Mouse (Mus musculus) 3134 (cell line): ENCODE data around the gene Spaca7.
"Not testable (repeated sequence)": the region's sequence is repeated elsewhere in the genome, so short reads cannot be mapped to it uniquely, and the experiment has no call there.

Experiments
- DNase-seq: peaks from one replicate; pipeline ENCODE4 v3.0.0-alpha.2; 2011; ENCODE audit warnings: low spot score; ENCODE audit not compliant: insufficient read length; ENCODE audit errors: extremely low read depth

The Spaca7 gene

DNA sequence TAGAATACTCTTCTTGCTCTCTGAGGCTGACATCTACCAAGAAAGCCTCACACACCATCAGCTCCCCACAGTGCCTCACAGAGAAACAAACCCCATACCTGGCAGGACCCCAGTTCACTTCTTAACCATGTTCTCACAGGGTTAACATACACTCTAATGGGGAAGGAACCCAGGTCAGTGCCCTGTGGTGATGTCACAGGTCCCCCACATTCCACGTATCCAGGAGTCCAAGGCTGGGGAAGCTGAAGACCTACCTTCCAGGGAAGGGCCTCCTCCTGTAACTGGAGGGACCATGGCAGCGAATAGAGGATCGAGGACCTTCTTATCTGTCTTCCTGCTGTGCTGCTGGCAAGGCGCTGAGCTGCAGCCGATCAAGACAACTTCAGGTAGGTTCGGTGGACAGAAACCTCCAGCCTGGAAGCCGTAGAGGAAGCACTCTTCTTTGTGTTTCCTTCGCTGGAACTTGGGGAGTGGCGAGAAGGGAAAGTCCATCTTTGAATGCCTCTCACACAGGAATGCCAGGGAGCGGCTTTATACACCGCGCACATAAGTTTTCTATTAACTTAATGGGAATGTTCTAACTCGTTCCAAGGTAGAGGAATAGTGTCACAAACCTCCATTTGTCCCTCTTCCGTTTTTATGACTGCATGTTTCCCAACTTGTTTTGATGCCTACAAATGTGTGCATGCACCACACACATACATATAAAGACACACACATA lies at the start of gene Spaca7:
Spaca7 (plus strand) TSS at position 216 of the 721 bp plus-strand sequence.
- DNase-seq = no peak

DNA sequence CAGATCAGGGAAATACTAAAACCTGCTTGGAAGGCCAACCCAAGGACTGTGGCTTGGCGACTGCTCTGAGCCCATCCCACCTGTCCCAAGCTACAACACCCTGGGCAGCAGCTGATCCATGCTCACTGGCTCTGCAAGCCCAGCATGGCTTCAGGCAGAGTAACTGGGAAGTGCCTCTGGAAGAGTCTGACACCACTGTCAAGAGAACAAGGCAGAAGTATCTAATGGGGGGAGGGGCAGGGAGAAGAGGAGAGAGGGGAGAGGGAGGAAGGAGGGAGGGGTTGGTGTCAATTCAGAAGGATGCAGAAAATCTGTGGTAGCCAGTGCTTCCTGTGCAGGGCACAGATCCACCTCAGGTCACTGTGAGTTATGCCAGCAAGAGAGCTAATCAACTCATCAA lies 48.5 kb upstream of the Spaca7 start:
- no peak for DNase-seq

DNA sequence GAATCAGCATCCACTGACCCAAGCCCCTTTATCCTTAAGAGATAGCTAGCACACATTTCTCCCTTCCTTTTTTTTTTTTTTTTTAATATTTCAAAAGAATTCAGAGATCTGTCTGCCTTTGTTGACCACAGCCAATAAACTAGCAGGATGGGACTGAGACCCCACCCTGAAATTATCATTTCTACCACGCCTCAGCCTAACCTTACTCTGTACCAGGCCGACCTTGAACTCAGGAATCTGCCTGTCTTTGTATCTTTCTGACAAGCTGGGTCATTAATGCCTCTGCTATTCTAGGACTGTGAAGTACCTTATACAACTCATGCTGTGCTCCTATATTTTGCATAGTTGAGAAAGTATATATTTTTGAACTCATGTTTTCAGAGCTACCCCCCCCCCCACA lies 44.2 kb upstream of the Spaca7 start:
- no peak for DNase-seq

DNA sequence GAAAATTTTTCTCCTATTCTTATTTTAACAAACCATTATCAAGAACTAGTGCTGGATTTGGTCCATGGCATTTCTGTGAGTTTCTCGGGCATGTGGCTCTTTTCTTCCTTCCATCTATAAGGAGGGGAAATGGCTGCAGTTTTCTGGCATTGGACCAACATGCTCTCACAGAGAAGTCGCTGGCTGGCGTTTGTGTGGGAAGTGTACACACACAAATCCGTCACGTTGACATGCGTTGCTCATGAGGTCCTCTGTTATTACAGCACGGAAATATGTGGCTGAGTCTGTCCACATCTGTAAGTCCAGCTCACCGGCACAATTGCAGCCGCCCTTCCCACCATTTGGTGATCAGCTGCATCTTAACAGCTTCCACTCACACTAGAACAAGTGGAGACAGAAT lies 37.2 kb upstream of the Spaca7 start:
- no peak for DNase-seq

DNA sequence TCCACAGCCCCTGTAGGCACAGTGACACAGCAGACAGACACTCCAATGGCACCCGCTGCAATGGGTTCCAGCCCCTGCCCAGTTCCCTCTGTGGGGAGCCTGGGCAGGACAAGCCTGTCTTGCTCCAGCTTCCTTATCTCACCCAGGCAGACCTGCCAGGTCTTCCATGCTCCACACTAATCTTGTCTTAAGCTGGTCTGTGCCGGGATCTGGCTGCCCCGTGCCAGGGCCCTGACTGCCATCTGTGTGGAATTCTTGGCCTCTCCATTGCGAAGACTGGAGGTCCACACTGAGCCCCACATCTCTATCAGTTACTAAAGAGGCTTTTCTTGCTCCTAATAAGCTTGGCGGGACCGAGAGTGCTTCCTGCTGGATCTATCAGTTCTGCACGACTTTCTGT lies 36.5 kb upstream of the Spaca7 start:
- no peak for DNase-seq

DNA sequence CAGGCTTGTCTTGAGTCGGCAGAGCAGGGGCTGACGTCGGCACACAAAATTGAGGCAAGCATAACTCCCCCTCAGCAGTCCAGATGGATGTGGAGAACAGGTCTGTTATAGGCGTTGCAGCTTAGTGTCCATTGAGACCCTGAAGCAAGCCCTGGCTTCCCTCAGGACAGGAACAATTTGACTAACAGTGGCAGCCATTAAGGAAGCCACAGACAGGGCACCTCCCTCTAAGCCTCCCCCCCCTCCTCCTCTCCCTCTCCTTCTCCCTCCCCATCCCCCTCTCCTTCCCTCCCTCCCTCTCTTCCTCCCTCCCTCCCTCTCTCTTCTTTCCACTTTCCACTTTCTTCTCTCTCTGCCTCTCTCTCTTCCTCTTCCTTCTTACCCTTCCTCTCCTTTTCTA lies 27.6 kb upstream of the Spaca7 start:
- no peak for DNase-seq

DNA sequence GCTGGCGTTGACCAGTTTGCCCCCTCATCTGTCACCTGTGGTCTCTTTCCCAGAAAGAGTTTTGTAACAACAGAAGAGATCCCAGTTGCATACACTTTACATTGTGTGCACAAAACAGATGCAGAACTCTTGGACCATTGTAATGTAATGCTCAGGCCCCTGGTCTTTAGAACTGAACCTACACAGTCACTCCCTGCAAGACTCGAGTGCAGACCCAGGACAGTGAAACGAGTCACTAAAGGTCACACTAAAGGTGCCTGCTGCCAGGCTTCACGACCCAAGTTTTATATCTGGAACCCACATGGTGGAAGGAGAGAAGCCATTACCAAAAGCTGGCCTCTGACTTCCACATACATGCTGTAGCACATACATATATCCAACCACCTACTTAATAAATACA lies 27.2 kb upstream of the Spaca7 start:
- no peak for DNase-seq

DNA sequence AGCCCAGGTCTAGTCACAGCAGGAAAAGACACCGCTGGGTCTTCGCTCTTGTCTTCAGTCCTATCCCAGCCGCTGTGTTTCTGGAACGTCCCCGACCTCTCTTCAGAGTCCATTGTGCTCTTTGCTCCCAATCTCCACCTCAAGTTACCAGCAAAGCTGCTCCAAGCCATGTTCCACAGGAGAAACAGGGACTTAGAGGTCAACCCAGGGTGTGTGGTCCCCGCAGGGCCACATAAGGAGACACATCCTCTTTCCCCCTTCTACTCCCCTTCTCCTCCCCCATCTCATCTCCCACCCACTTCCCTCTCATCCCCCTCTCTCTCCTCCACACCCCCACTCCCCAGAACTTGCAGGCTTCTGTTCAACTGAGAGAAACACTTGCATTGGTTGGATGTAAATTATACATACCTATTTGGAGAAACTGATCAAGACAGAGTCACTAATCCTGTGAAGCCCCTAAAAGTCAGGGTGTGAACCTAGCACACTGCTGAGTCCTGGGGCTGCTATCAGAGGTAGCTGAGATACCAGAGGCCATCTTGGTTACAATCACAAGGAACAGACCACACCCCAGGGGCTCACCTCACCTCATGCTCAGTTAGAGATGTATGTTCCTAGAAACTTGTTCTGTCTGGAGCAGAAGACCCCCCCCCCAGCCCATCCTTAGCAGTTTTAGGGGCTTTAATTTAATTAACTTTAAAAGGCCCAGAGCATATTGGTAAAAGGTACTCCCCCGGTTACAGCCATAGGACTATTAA lies 25.2 kb upstream of the Spaca7 start:
- no peak for DNase-seq

DNA sequence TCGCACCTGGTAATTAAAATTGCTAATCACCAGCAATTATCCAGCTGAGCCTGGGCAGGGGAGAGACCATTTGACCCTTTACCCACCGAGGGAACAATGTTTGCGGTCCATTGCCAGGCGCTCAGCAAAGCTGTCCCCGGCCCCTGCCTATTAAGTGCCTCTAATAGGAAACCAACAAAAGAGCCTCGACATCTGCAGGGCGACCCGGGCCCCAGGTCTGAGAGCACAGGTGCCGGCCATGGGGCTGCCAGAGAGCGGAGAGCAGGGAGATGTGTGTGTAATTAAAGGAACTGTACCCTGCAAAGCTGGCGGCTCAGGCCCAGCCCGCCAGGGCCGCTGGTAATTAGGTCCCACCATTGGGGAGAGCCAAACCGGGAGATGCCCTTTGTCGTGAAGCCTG lies 24.6 kb upstream of the Spaca7 start:
- DNase-seq = no peak

DNA sequence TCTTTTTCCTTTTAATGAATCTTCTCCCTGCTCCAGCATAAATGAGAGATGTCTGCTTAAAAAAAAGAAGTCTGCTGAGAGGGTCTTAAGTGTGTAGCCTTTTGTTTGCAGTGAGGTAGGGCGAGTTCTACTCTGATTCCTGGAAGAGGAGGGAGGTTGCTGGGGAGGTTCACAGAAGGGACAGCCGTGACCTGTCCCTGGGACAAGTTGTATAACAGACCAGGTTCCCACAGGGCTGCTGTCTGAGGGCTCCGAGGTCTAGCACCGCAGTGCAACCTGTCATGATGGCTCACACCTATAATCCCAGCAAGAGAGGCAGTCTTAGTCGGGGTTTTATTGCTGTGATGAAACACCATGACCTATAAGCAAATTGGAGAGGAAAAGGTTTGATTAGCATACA lies 24.1 kb upstream of the Spaca7 start:
- DNase-seq = no peak

DNA sequence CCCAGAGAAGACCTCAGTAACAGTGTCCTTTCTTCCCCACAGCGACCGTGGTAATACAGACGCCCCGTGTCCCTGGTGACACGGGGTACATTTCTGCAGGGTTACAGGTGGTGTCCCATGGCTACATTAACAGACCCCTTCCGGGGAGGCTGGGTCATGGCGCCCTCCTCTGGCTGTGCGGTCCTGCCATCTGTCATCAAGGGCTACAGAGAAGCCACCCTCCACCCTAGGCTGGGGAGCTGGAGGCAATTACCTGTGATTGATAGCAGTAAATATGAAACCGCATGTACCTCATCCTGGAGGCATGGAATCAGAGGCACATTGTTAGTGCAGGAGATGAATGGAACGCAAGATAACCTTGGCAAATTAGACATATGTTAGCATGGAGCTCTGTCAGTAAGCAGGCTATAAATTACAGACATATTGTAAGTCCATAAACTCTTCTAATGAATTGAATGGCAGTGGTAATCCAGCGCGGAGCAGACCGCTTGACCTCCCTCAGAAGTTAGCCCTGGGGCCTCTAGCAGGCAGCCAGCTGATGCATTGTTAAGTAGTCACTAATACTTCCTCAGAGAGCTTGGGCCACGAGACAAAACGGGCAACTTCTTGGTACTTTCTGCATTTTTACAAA lies 17.2 kb upstream of the Spaca7 start:
- no peak for DNase-seq

DNA sequence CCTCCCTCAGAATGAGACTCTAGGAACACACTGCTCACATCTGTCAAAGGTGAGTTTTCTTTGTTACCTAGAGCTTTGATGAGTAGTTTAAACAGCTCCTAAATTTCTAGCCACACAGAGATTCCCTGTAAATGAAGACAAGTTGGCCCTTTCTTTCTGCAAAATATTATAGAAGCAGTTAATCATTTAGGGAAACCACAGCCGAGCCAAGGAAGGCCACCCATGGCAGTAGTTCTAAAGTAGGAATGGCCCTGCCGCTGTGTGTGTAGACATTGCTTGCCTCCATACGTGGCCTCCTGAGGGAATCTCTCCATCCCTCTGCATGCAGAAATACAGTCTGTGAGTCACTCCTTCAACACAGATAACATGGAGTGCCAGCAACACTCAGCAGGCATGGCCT lies 14.0 kb upstream of the Spaca7 start:
- no peak for DNase-seq

DNA sequence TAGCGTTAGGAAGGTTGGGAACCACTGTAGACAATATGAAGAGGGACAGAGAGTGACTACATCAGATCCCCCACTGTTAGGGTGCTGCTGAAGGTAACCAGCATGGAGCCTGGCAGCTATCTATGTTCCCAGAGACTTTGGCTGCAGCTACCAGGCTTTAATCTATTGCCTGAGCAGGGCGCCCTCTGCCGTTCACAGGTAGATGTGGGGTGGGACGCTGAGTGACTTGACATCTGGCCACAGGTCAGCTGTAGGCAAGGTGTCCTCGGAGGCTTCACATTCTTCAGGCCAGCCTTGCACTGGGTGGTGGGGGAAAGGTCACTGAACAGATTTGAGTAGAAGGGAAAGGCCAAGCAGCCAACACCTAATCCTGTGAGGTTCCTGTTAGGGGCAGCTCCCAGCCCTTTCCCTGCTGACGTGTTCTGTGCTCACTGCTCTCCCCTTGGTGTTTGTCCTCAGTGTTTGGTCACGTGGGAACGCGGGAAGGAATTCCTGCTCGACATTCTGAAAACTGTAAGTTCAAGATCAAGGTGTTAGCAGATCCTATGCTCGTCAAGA lies 11.3 kb upstream of the Spaca7 start:
- peak; percentile 7 for DNase-seq

DNA sequence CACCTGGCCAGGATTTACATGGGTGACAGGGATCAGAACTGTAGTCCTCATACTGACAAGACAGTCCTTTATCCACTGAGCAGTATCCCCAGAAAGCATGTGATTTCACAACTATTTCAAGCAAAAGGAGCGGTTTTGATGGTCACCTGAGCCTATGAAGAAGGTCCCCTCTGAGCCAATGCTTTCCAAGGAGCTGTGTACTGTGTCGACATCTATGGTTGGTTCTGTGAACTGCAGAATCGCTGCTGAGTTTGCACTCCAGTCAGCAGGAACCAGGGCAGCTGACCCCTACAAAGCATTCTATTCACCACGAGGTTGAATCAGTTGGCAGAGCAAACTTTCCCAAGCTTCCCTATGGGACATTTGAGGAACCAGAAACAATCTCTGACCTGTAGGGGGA lies 8.5 kb upstream of the Spaca7 start:
- DNase-seq = no peak

DNA sequence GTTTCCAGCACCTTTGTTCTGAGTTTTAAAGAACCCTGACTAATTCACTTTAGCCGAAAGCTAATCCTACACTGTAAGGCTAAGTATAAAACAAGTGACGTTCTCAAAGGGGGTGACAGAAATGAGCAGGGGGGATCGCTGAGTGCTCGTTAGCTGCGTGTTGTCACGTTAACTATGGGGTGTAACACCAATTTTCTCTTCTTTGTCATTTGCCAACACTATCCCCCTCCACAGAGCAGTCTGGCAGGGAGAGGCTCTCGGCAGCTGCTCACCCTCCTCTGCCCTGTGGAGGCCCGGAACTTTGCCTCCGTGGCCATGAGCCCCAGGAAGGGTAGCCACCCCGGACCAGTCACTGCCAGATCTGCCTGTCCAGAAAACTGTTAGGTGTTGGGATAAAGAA lies 7.3 kb upstream of the Spaca7 start:
- DNase-seq = no peak

DNA sequence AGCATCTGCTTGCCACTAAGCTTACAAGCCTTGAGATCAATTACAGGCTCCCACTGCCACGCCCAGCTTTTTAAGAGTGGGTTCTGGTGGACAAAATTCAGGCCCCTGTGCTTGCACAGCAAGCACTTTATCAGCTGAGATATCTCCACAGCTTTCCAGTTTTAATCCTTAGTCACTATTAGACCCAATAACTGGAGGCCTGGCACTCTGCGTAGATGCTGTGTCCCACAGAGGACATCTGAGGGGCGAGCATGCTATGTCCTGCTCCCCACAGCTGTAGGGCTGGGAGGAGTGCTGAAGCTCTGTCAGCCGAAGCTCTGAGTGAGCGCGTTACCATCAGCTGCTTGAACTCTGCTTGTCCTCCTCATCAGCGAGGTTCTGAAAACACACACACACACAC lies 6.3 kb upstream of the Spaca7 start:
- DNase-seq = no peak

DNA sequence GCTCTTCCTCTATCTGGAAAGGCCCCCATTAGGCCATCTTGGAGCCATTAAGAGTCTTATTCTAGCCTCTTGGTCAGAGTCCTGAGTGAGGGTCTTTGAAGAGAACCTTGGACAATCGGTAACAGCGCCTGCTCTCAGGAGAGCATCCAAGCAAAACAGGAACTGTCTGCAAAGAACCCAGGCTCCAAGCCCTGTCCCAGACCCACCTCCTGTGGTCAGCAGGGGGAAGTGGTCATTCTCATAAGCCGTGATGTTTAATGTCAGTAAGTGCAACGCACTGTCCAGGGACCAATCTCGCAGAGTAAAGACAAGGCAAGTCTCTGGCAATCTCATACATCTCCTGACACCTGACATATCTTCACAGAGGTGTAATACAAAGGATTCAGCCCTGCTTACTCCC lies 3.2 kb downstream of the Spaca7 start:
- DNase-seq = no peak

DNA sequence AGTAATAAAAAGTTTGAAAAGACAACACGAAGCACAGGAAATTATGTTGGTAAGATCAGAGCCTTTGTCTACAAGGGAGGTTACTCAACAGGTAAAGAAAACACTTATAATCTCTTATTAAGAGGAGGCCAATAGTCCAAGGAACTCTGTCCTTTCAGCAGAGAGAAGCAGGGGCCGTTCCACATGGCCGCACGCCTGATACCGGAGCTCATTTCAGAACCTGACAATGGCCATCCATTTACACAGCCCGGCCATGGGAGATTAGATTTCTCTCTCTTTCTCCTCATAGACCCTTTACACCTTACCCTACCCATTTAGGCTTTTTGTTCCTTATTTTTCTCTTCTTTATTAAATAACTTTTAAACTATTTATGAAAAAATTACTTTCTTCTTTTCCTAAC lies 3.9 kb downstream of the Spaca7 start:
- DNase-seq = no peak

DNA sequence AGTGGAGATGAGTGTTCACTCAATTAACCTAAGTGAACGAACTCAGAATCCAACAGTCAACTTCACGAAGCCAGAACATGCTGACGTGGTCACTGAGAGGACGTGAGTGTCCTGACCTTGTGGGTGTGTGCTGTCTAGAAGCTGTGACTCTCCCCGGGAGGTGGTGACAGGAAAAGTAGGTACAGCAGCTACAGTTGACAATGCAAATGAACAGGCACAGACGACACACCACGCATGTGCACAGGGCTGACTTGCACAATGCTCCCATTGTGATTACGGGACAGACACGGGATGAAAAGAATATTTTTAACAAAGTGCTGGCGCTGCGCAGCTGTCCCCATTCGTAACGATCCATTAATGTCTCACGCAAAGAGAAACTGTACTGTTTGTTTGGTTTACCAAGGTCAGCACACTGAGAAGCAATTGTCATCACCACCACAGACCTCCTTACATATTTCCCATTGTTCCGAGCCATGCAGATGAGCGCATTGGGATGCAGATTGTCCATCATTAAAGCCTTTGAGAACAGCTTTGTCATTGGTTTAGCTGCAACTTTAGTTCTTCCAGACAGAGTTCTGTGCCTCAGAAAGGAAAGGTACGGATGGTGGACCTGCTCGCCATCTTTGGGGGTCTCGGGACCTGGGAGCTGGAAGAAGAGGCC lies 6.6 kb downstream of the Spaca7 start:
- DNase-seq = not testable (repeated sequence)

DNA sequence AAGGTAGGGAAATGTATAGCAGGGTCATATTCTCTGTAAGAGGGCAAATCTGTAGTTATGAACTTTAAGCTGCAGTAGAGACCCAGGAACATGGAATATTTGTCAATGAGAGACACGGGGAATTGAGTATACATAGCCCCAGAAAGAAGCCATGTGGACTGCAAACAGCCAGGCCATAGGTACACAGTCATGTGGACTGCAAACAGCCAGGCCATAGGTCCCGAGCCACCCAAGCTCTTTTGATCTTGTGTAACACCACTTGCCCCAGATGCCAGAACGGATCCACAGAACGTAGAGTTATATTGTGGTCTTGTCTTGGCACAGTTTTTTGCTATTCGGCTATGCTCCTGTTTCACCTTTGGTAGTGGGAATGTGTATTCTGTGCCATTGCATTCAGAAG lies 11.0 kb downstream of the Spaca7 start:
- DNase-seq = no peak

DNA sequence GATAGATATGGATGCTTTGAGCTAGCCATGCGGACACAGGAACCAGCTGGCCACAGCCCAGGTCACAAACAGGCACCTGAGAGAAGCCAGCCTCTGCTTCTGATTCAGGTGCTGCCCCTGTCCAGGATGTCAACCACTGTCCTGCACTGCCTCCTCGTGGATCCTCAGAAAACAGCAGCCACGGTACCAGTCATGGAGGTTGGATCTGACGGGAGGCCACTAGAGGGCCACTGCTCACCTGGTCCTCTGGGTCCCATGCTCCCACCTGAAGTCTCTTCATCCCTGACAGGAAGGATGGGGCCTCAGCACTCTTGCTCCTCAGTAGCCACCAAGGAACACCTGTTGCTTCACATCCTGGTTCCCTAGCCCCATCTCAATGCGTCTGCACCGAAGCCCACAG lies 34.4 kb downstream of the Spaca7 start:
- DNase-seq = no peak
